Mouse (Mus musculus): Measurements from ENCODE around the gene Ptgfrn. TPM values are rescaled to one million over a fixed set of nuclear protein-coding genes. Genes with fewer than 3 reads are reported as not detected.

Ptgfrn gene
- total RNA-seq, 1 experiment: 52.3 TPM

DNA sequence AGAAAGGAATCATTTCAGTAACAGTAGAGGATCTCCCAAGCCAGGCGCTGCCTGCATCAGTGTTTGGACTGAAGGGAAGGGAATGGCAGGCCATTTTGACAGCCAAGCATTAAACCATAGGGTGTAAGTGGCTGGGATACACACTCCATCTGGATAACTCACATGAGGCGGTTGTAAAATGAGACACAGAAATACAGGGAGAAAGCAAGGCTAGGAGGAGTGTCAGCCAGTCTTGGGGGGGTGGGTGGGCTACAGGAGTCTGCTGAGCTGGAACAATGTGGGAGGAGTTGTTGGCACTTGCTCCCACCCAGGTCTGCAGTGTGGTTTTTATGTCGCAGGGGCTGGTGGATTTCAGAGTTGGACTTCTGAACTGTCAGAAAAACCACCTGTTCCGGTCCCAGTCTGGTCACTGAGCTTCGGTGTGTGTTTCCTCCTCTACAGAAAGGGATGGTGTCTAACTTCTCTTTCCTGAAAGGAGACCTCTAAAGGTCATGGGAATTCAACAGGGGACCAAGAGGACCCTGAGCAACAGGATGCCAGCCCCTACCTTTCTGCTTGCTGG, 72.0 kb downstream of the Ptgfrn start:
- in situ Hi-C loops (cut with MboI; ENCODE audit: low sequenced_read_pairs in 2 of 2, unreplicated experiment in 2 of 2): no loop called here

DNA sequence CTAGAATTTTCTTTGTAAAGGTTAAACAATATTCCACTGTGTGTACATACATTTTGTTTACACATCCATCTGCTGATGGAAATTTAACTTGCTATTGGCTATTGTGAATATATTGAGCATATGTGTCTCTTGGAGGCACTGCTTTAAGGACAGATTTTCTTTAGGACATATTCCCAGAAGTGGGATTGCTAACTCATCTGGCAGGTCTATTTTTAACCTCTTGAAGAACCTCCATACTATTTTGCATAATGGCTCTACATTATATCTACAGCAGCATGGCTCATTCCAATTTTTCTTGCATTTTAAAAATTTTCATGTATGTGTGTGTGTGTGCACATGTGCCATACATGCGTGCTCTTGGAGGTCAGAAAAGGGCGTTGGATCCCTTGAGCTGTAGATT, 74.1 kb downstream of the Ptgfrn start:
- no peak for TF ChIP-seq MAFK (IDR thresholded peaks at IDR 0.05; ENCODE audit: insufficient read depth, low read depth, low read length)
- TF ChIP-seq HCFC1 (IDR thresholded peaks at IDR 0.05; ENCODE audit: borderline replicate concordance, insufficient read depth, low read length): no peak
- TF ChIP-seq CHD2 (IDR thresholded peaks at IDR 0.05; ENCODE audit: low read depth, low read length): no peak
- TF ChIP-seq ZNF384 (IDR thresholded peaks at IDR 0.05; ENCODE audit: low read depth, low read length): no peak
- no peak for TF ChIP-seq ZC3H11A (IDR thresholded peaks at IDR 0.05; ENCODE audit: borderline replicate concordance, low read depth, low read length)
- no peaks in the 10 kb centered on the region for H3K9me3 ChIP-seq (ENCODE audit: control insufficient read depth, insufficient read depth, low read depth, low read length)
- H3K4me3 ChIP-seq (ENCODE audit: insufficient read depth in 1 of 2, low read depth in 1 of 2, low read length in 2 of 2, poor library complexity in 1 of 2, severe bottlenecking in 1 of 2): no peak overlapping the region
- no peak for DNase-seq (ENCODE audit: low read depth, low spot score)
- H3K4me1 ChIP-seq (ENCODE audit: control insufficient read depth in 2 of 2, insufficient read depth in 2 of 2, low read length in 2 of 2, poor library complexity in 1 of 2): peaks cover 5 to 17% of the 10 kb centered on the region in 2 experiments; a peak in 3 of 4 replicates
- peaks cover 3% of the 10 kb centered on the region; the same call in 1 of the 2 replicates for H3K36me3 ChIP-seq (ENCODE audit: control insufficient read depth, insufficient read depth, low read length, poor library complexity, severe bottlenecking)
- H3K27ac ChIP-seq (ENCODE audit: insufficient read depth, low read depth, low read length, poor library complexity, severe bottlenecking): no peak overlapping the region
- in situ Hi-C loops (cut with MboI; ENCODE audit: low sequenced_read_pairs in 2 of 2, unreplicated experiment in 2 of 2): no loop called here
- H3K9ac ChIP-seq (ENCODE audit: insufficient read depth, low read depth, low read length, poor library complexity, severe bottlenecking): no peak overlapping the region

More for the DNA sequence above, 72.0 kb downstream of the Ptgfrn start:
- Histone ChIP-seq H3K27ac (ENCODE audit: insufficient read depth, low read depth, low read length, poor library complexity, severe bottlenecking) (no peak overlapping the region), H3K4me1 (ENCODE audit: control insufficient read depth in 2 of 2, insufficient read depth in 2 of 2, low read length in 2 of 2, poor library complexity in 1 of 2) (peaks cover 0 to 25% of the 10 kb centered on the region in 2 experiments; a peak in 2 of 4 replicates), H3K36me3 (ENCODE audit: control insufficient read depth, insufficient read depth, low read length, poor library complexity, severe bottlenecking) (peaks cover 7% of the 10 kb centered on the region; the same call in 1 of the 2 replicates), H3K4me3 (ENCODE audit: insufficient read depth in 1 of 2, low read depth in 1 of 2, low read length in 2 of 2, poor library complexity in 1 of 2, severe bottlenecking in 1 of 2) (no peak overlapping the region), H3K9ac (ENCODE audit: insufficient read depth, low read depth, low read length, poor library complexity, severe bottlenecking) (no peak overlapping the region), H3K9me3 (ENCODE audit: control insufficient read depth, insufficient read depth, low read depth, low read length) (no peaks in the 10 kb centered on the region)
- TF ChIP-seq MAFK (IDR thresholded peaks at IDR 0.05; ENCODE audit: insufficient read depth, low read depth, low read length): no peak
- no peak for DNase-seq (ENCODE audit: low read depth, low spot score)

DNA sequence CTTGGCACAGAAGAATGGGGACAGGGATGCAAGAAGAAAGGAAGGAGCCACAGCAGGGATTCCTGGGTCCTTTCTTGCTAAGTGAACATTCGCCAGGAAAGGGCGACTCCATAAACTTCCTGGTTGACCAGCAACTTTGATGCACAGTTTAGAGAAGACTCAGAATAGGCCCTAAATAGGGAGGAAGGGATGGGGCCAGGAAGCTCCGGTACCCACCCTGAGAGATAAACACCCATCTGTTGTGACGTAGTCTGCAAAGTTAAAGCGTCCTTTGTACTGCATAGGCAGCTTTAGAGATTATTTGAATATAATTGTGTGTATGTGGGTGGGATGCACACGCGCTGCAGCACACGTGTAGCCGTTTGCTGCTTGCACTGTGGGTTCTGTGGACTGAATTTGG, 75.6 kb downstream of the Ptgfrn start:
- no peaks in the 10 kb centered on the region for H3K36me3 ChIP-seq (ENCODE audit: control insufficient read depth, insufficient read depth, low read length, poor library complexity, severe bottlenecking)
- H3K9me3 ChIP-seq (ENCODE audit: control insufficient read depth, insufficient read depth, low read depth, low read length): no peaks in the 10 kb centered on the region
- no peak for DNase-seq (ENCODE audit: low read depth, low spot score)
- no peak overlapping the region for H3K27ac ChIP-seq (ENCODE audit: insufficient read depth, low read depth, low read length, poor library complexity, severe bottlenecking)
- H3K9ac ChIP-seq (ENCODE audit: insufficient read depth, low read depth, low read length, poor library complexity, severe bottlenecking): no peak overlapping the region
- H3K4me1 ChIP-seq (ENCODE audit: control insufficient read depth in 2 of 2, insufficient read depth in 2 of 2, low read length in 2 of 2, poor library complexity in 1 of 2): peaks cover 5 to 10% of the 10 kb centered on the region in 2 experiments; a peak in 3 of 4 replicates
- no peak overlapping the region for H3K4me3 ChIP-seq (ENCODE audit: insufficient read depth in 1 of 2, low read depth in 1 of 2, low read length in 2 of 2, poor library complexity in 1 of 2, severe bottlenecking in 1 of 2)
- no peak for TF ChIP-seq ZC3H11A (IDR thresholded peaks at IDR 0.05; ENCODE audit: borderline replicate concordance, low read depth, low read length)
- no peak for TF ChIP-seq ZNF384 (IDR thresholded peaks at IDR 0.05; ENCODE audit: low read depth, low read length)
- TF ChIP-seq CHD2 (IDR thresholded peaks at IDR 0.05; ENCODE audit: low read depth, low read length): no peak
- no peak for TF ChIP-seq HCFC1 (IDR thresholded peaks at IDR 0.05; ENCODE audit: borderline replicate concordance, insufficient read depth, low read length)
- TF ChIP-seq MAFK (IDR thresholded peaks at IDR 0.05; ENCODE audit: insufficient read depth, low read depth, low read length): no peak
- in situ Hi-C loops (cut with MboI; ENCODE audit: low sequenced_read_pairs in 2 of 2, unreplicated experiment in 2 of 2): no loop called here

DNA sequence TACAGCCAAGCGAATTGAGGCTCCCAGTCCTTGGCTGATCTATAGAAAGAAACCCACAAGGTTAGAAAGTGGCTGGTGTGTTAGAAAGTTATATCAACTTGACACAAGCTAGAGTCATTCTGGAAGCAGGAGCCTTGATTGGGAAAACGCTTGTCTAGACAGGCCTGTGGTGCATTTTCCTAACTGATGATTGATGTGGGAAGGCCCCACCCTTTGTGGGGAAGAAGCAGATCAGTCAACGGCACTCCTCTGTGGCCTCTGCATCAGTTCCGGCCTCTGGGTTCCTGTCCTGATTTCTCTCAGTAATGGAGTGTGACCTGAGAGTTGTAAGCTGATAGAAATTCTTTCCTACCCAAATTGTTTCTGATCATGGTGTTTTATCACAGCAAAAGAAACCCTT, 76.4 kb downstream of the Ptgfrn start:
- in situ Hi-C loops (cut with MboI; ENCODE audit: low sequenced_read_pairs in 2 of 2, unreplicated experiment in 2 of 2): no loop called here
- Histone ChIP-seq H3K9me3 (ENCODE audit: control insufficient read depth, insufficient read depth, low read depth, low read length) (no peaks in the 10 kb centered on the region), H3K4me3 (ENCODE audit: insufficient read depth in 1 of 2, low read depth in 1 of 2, low read length in 2 of 2, poor library complexity in 1 of 2, severe bottlenecking in 1 of 2) (no peak overlapping the region), H3K9ac (ENCODE audit: insufficient read depth, low read depth, low read length, poor library complexity, severe bottlenecking) (no peak overlapping the region), H3K27ac (ENCODE audit: insufficient read depth, low read depth, low read length, poor library complexity, severe bottlenecking) (no peak overlapping the region), H3K36me3 (ENCODE audit: control insufficient read depth, insufficient read depth, low read length, poor library complexity, severe bottlenecking) (no peaks in the 10 kb centered on the region), H3K4me1 (ENCODE audit: control insufficient read depth in 2 of 2, insufficient read depth in 2 of 2, low read length in 2 of 2, poor library complexity in 1 of 2) (peaks cover 5 to 10% of the 10 kb centered on the region in 2 experiments; a peak in 3 of 4 replicates)
- no peak for DNase-seq (ENCODE audit: low read depth, low spot score)
- TF ChIP-seq MAFK (IDR thresholded peaks at IDR 0.05; ENCODE audit: insufficient read depth, low read depth, low read length): no peak
- TF ChIP-seq ZNF384 (IDR thresholded peaks at IDR 0.05; ENCODE audit: low read depth, low read length): no peak
- no peak for TF ChIP-seq ZC3H11A (IDR thresholded peaks at IDR 0.05; ENCODE audit: borderline replicate concordance, low read depth, low read length)
- TF ChIP-seq CHD2 (IDR thresholded peaks at IDR 0.05; ENCODE audit: low read depth, low read length): no peak

Data from ES-E14 (cell line).